Mouse (Mus musculus) heart, embryonic 11.5 days (tissue): ENCODE data around the gene Lrch1. TPM values are rescaled to one million over a fixed set of nuclear protein-coding genes. Genes with fewer than 3 reads are reported as not detected.

Experiments used
- ATAC-seq: fragments of 200-750 bp; cut with Nextera tagmentation; replicated peaks from 2 replicates; pipeline ENCODE4 v1.8.0; 2017; ENCODE audit warnings: moderate library complexity; ENCODE audit not compliant: insufficient number of reproducible peaks, low FRiP score, low TSS enrichment
- H3K27ac ChIP-seq: fragments of 300-500 bp; sonication (generic); 2 replicates; pipeline ENCODE4 v1.5.1; 2014; ENCODE audit warnings: mild to moderate bottlenecking, low read depth, low read length
- H3K27me3 ChIP-seq: fragments of 300-500 bp; sonication (generic); 2 replicates; pipeline ENCODE4 v1.6.1; 2014; ENCODE audit warnings: mild to moderate bottlenecking, low read length, mixed read lengths; ENCODE audit not compliant: control insufficient read depth, insufficient read depth
- H3K36me3 ChIP-seq: fragments of 300-500 bp; sonication (generic); 2 replicates; pipeline ENCODE4 v1.6.1; 2014; ENCODE audit warnings: mild to moderate bottlenecking, low read length, moderate library complexity, mixed read lengths; ENCODE audit not compliant: control insufficient read depth, insufficient read depth
- H3K4me1 ChIP-seq: fragments of 300-500 bp; sonication (generic); 2 replicates; pipeline ENCODE4 v1.6.1; 2014; ENCODE audit warnings: low read length; ENCODE audit not compliant: control insufficient read depth, insufficient read depth
- H3K4me2 ChIP-seq: fragments of 300-500 bp; sonication (generic); 2 replicates; pipeline ENCODE4 v1.6.1; 2014; ENCODE audit warnings: mild to moderate bottlenecking, moderate library complexity
- H3K4me3 ChIP-seq: fragments of 300-500 bp; sonication (generic); 2 replicates; pipeline ENCODE4 v1.5.1; 2014; ENCODE audit warnings: low read depth, low read length
- H3K9ac ChIP-seq: fragments of 300-500 bp; sonication (generic); 2 replicates; pipeline ENCODE4 v1.6.1; 2014; ENCODE audit warnings: mild to moderate bottlenecking, low read depth, low read length, moderate library complexity
- H3K9me3 ChIP-seq: fragments of 300-500 bp; sonication (generic); replicated peaks from 2 replicates; pipeline ENCODE4 v1.6.1; 2016; ENCODE audit warnings: low read length; ENCODE audit not compliant: control insufficient read depth
- WGBS: fragments of 180-500 bp; shearing (Covaris S2); extraction: QIAGEN DNeasy Blood & Tissue Kit; methylation state at CpG from one replicate; pipeline ENCODE4 v1.1.7; 2014; ENCODE audit not compliant: insufficient replicate concordance; 5-methylcytosine and 5-hydroxymethylcytosine counted together
- polyA plus RNA-seq: library from polyadenylated mRNA; unstranded; fragments of >200 nt; fragmentation: Nextera tagmentation; extraction: Ambion mirVana; gene quantifications from 2 replicates; pipeline ENCODE4 v1.2.1, GENCODE M21; 2014

The Lrch1 gene
- polyA plus RNA-seq, 1 experiment from 2014 or later, result 10.0 TPM

GRCm38 (mm10) chr14:74921471-74921870 lies 26.2 kb downstream of the Lrch1 start:
- no peak overlapping the region for H3K27ac ChIP-seq
- H3K4me2 ChIP-seq, result no peak overlapping the region
- no peaks in the 10 kb centered on the region for H3K9me3 ChIP-seq
- no peak overlapping the region for H3K4me3 ChIP-seq
- WGBS, result 83% methylated on average over 9 of the region's 9 CpGs
- H3K36me3 ChIP-seq, result no peaks in the 10 kb centered on the region
- no peak overlapping the region for H3K9ac ChIP-seq
- H3K27me3 ChIP-seq, result no peaks in the 10 kb centered on the region
- ATAC-seq, result no peak
- peaks cover 28% of the 10 kb centered on the region for H3K4me1 ChIP-seq

DNA sequence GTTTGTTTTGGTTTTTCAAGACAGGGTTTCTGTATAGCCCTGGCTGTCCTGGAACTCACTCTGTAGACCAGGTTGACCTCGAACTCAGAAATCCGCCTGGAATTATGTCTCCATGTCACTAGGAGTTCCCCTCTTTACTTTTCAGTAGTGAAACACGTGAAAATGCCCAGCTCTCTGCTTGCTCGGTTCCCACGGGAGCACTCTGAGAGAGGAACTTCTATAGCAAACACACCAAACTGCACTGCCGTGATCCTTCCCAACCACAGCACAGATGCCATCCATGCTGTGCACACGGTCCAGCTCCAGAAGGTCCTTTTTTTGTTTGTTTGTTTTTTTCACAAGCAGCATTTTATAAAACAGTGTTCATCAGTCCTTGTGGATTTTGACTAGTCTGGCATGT lies 28.5 kb downstream of the Lrch1 start:
- H3K9ac ChIP-seq, result no peak overlapping the region
- no peaks in the 10 kb centered on the region for H3K36me3 ChIP-seq
- no peak overlapping the region for H3K27ac ChIP-seq
- H3K27me3 ChIP-seq, result no peaks in the 10 kb centered on the region
- no peak overlapping the region for H3K4me3 ChIP-seq
- no peak overlapping the region for H3K4me2 ChIP-seq
- peaks cover 21% of the 10 kb centered on the region for H3K4me1 ChIP-seq
- WGBS, result 81% methylated on average over 7 of the region's 7 CpGs
- no peaks in the 10 kb centered on the region for H3K9me3 ChIP-seq
- ATAC-seq, result no peak

GRCm38 (mm10) chr14:74918521-74919103 lies 29.1 kb downstream of the Lrch1 start:
- no peak overlapping the region for H3K27ac ChIP-seq
- H3K9me3 ChIP-seq, result no peaks in the 10 kb centered on the region
- no peak overlapping the region for H3K4me3 ChIP-seq
- H3K4me2 ChIP-seq, result no peak overlapping the region
- no peaks in the 10 kb centered on the region for H3K36me3 ChIP-seq
- ATAC-seq, result no peak
- H3K27me3 ChIP-seq, result no peaks in the 10 kb centered on the region
- WGBS, result 77% methylated on average over 5 of the region's 5 CpGs
- peaks cover 26% of the 10 kb centered on the region for H3K4me1 ChIP-seq
- no peak overlapping the region for H3K9ac ChIP-seq

GRCm38 (mm10) chr14:74917504-74918124 lies 30.1 kb downstream of the Lrch1 start:
- H3K27me3 ChIP-seq, result no peaks in the 10 kb centered on the region
- no peaks in the 10 kb centered on the region for H3K9me3 ChIP-seq
- H3K4me2 ChIP-seq, result no peak overlapping the region
- no peak for ATAC-seq
- no peak overlapping the region for H3K27ac ChIP-seq
- H3K9ac ChIP-seq, result no peak overlapping the region
- peaks cover 27% of the 10 kb centered on the region for H3K4me1 ChIP-seq
- H3K36me3 ChIP-seq, result no peaks in the 10 kb centered on the region
- no peak overlapping the region for H3K4me3 ChIP-seq
- WGBS, result 60% methylated on average over 5 of the region's 5 CpGs

DNA sequence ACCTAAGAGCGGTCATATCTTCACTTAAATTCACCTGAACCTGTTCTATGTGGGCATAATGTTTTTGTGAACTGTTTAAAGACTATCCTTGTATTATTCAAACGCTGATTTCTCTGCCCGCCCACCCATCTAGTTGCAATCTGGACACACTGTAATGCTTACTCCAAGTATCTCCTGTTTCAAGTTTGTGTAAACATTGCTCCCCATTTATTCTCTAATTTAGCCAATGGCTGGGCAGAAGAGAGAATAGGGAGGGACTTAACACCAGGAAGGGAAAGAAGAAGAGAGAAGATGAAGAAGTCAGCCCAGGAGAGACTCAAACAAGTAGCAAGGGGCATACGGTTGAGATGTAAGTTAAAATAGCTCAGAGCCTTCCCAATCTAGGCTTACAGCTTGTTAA lies 31.0 kb downstream of the Lrch1 start:
- Histone ChIP-seq H3K4me2 (no peak overlapping the region), H3K36me3 (no peaks in the 10 kb centered on the region), H3K9ac (no peak overlapping the region), H3K27me3 (no peaks in the 10 kb centered on the region), H3K27ac (no peak overlapping the region), H3K4me1 (peaks cover 24% of the 10 kb centered on the region), H3K4me3 (no peak overlapping the region), H3K9me3 (no peaks in the 10 kb centered on the region)
- 82% methylated on average over 4 of the region's 4 CpGs for WGBS
- ATAC-seq, result no peak

GRCm38 (mm10) chr14:74916075-74916474 lies 31.6 kb downstream of the Lrch1 start:
- no peak for ATAC-seq
- Histone ChIP-seq H3K4me2 (no peak overlapping the region), H3K27me3 (no peaks in the 10 kb centered on the region), H3K4me1 (peaks cover 23% of the 10 kb centered on the region), H3K4me3 (no peak overlapping the region), H3K36me3 (no peaks in the 10 kb centered on the region), H3K9me3 (no peaks in the 10 kb centered on the region), H3K27ac (no peak overlapping the region), H3K9ac (no peak overlapping the region)
- 84% methylated on average over 8 of the region's 8 CpGs for WGBS

- Histone ChIP-seq H3K9me3 (no peaks in the 10 kb centered on the region), H3K36me3 (no peaks in the 10 kb centered on the region), H3K27ac (no peak overlapping the region), H3K4me2 (no peak overlapping the region), H3K9ac (no peak overlapping the region), H3K4me1 (peaks cover 23% of the 10 kb centered on the region), H3K4me3 (no peak overlapping the region), H3K27me3 (no peaks in the 10 kb centered on the region)
- no peak for ATAC-seq
- 85% methylated on average over 2 of the region's 2 CpGs for WGBS
Measured at GRCm38 (mm10) chr14:74915658-74916057, 32.0 kb downstream of the Lrch1 start.

- H3K4me2 ChIP-seq, result no peak overlapping the region
- H3K9ac ChIP-seq, result no peak overlapping the region
- ATAC-seq, result no peak
- no peaks in the 10 kb centered on the region for H3K36me3 ChIP-seq
- H3K27me3 ChIP-seq, result no peaks in the 10 kb centered on the region
- 71% methylated on average over 9 of the region's 9 CpGs for WGBS
- H3K4me1 ChIP-seq, result peaks cover 29% of the 10 kb centered on the region
- H3K9me3 ChIP-seq, result no peaks in the 10 kb centered on the region
- no peak overlapping the region for H3K27ac ChIP-seq
- no peak overlapping the region for H3K4me3 ChIP-seq
Measured at GRCm38 (mm10) chr14:74915025-74915424, 32.7 kb downstream of the Lrch1 start.
